In genomic region chr17:12534353-12535145, GRCm38 (mm10) we compare ENCODE assay signal across 9 mouse cellular contexts. TPM values are rescaled to one million over a fixed set of nuclear protein-coding genes. Genes with fewer than 3 reads are reported as not detected.
DNase-seq lines count a peak whose midpoint lies in the region; ATAC-seq and TF ChIP-seq lines count a peak whose summit lies in the region.
"Had no signal": no experiment of that assay in that cellular context is flagged by ENCODE, and none has a peak within 500 bp of the region (broad histone marks: within the 10 kb centered on the region; RNA-seq: fewer than 3 reads in every experiment).

No protein-coding gene starts in this region.

- no peak overlapping the region for H3K4me2 ChIP-seq in forebrain, embryonic 11.5 days (ENCODE audit: low read depth, low read length, severe bottlenecking)
- H3K4me2 ChIP-seq in forebrain, embryonic 12.5 days: no peak overlapping the region
- no peak overlapping the region for H3K4me2 ChIP-seq in lung, embryonic 14.5 days

- H3K9ac ChIP-seq in forebrain, embryonic 11.5 days (ENCODE audit: low read length): no peak overlapping the region
- no peak overlapping the region for H3K9ac ChIP-seq in forebrain, embryonic 12.5 days
- no peak overlapping the region for H3K9ac ChIP-seq in lung, embryonic 14.5 days

- no peaks in the 10 kb centered on the region for H3K4me1 ChIP-seq in forebrain, embryonic 11.5 days (replicated peaks; ENCODE audit: control insufficient read depth, insufficient read depth, low read length)
- no peaks in the 10 kb centered on the region for H3K4me1 ChIP-seq in forebrain, embryonic 12.5 days
- H3K4me1 ChIP-seq in lung, embryonic 14.5 days (ENCODE audit: insufficient read depth): peaks cover 5% of the 10 kb centered on the region; the same call in 1 of the 2 replicates

- no peaks in the 10 kb centered on the region for H3K9me3 ChIP-seq in forebrain, embryonic 11.5 days (ENCODE audit: control insufficient read depth, low read length)
- no peaks in the 10 kb centered on the region for H3K9me3 ChIP-seq in forebrain, embryonic 12.5 days
- H3K9me3 ChIP-seq in lung, embryonic 14.5 days (ENCODE audit: low read depth, low read length): no peaks in the 10 kb centered on the region

- TF ChIP-seq CTCF in gastrocnemius, adult 2 months (IDR thresholded peaks at IDR 0.05): peak; percentile 93
- TF ChIP-seq CTCF in lung, embryonic 14.5 days (IDR thresholded peaks at IDR 0.05; ENCODE audit: low read depth): peak; percentile 82

- H3K27me3 ChIP-seq in forebrain, embryonic 11.5 days (ENCODE audit: control insufficient read depth, insufficient read depth, low read length): no peaks in the 10 kb centered on the region
- peaks cover 2% of the 10 kb centered on the region; the same call in 1 of the 2 replicates for H3K27me3 ChIP-seq in forebrain, embryonic 12.5 days
- H3K27me3 ChIP-seq in lung, embryonic 14.5 days (ENCODE audit: insufficient read depth, low read length): no peaks in the 10 kb centered on the region

- DNase-seq in forebrain, embryonic 11.5 days (ENCODE audit: low spot score): peak; percentile 80
- DNase-seq in MEL-GATA-1-ER (ENCODE audit: extremely low read depth, low read depth): peak; percentile 42
- DNase-seq in cerebellum, adult 11-12 months: peak; percentile 43
- peak; percentile 79 for DNase-seq in gastrocnemius, adult 2 months
- peak; percentile 86 for DNase-seq in kidney, postnatal 25 days
- peak; percentile 86 for DNase-seq in lung, embryonic 14.5 days
- peak; percentile 29 for DNase-seq in right cerebral cortex, postnatal 4 days

- no peak overlapping the region for H3K27ac ChIP-seq in forebrain, embryonic 11.5 days (ENCODE audit: low read depth, low read length)
- H3K27ac ChIP-seq in forebrain, embryonic 12.5 days: no peak overlapping the region
- no peak overlapping the region for H3K27ac ChIP-seq in gastrocnemius, adult 2 months
- no peak overlapping the region for H3K27ac ChIP-seq in lung, embryonic 14.5 days (ENCODE audit: low read depth)

- no peak overlapping the region for H3K4me3 ChIP-seq in forebrain, embryonic 11.5 days (ENCODE audit: low read depth, low read length)
- no peak overlapping the region for H3K4me3 ChIP-seq in forebrain, embryonic 12.5 days (replicated peaks)
- H3K4me3 ChIP-seq in gastrocnemius, adult 2 months: no peak overlapping the region
- H3K4me3 ChIP-seq in lung, embryonic 14.5 days (ENCODE audit: low read depth, low read length): no peak overlapping the region
- H3K4me3 ChIP-seq: megakaryocyte, embryonic 14.5 days had no signal

- no peak for ATAC-seq in forebrain, embryonic 11.5 days (replicated peaks; ENCODE audit: low FRiP score)
- no peak; the same call in 1 of the 2 replicates for ATAC-seq in forebrain, embryonic 12.5 days (ENCODE audit: low FRiP score)
- ATAC-seq in lung, embryonic 14.5 days (ENCODE audit: insufficient read depth): peak; percentile 62

- WGBS in forebrain, embryonic 11.5 days: 69% methylated on average over 13 of the region's 13 CpGs
- WGBS in forebrain, embryonic 12.5 days: 62% methylated on average over 13 of the region's 13 CpGs
- WGBS in lung, embryonic 14.5 days: 25% methylated on average over 13 of the region's 13 CpGs

- no peaks in the 10 kb centered on the region for H3K36me3 ChIP-seq in forebrain, embryonic 11.5 days (ENCODE audit: control insufficient read depth, insufficient read depth, low read length)
- H3K36me3 ChIP-seq in forebrain, embryonic 12.5 days (replicated peaks): no peaks in the 10 kb centered on the region
- no peaks in the 10 kb centered on the region for H3K36me3 ChIP-seq in lung, embryonic 14.5 days (ENCODE audit: insufficient read depth)

- intact Hi-C loops in gastrocnemius, adult 2 months (cut with DNase I): loop anchor here (1.0 kb wide), 2 partner anchors 126 to 276 kb away; no protein-coding TSS in a partner anchor

RNA-seq across cellular contexts. Expression of gene Slc22a3, which starts 27.0 kb away (rescaled TPM):
- polyA plus RNA-seq in forebrain, embryonic 11.5 days (2014; fragmentation: Nextera tagmentation; extraction: Ambion mirVana): 0.12 and 0.15 TPM in 2 replicates
- polyA plus RNA-seq in forebrain, embryonic 12.5 days (2016; fragmentation: Nextera tagmentation; extraction: Ambion mirVana): not detected in 2 replicates
- total RNA-seq in gastrocnemius, adult 2 months (2021): 1 to 10 TPM; 2.0 to 2.1 TPM
- 0.26 and 0.49 TPM in 2 replicates for polyA plus RNA-seq in lung, embryonic 14.5 days (2014; fragmentation: Nextera tagmentation; extraction: Ambion mirVana)

RNA-seq across cellular contexts. Expression of gene Slc22a2, which starts 49.4 kb away (rescaled TPM):
- not detected in 2 replicates for polyA plus RNA-seq in forebrain, embryonic 11.5 days (2014; fragmentation: Nextera tagmentation; extraction: Ambion mirVana)
- polyA plus RNA-seq in forebrain, embryonic 12.5 days (2016; fragmentation: Nextera tagmentation; extraction: Ambion mirVana): not detected in 2 replicates
- total RNA-seq in gastrocnemius, adult 2 months (2021): not detected
- polyA plus RNA-seq in lung, embryonic 14.5 days (2014; fragmentation: Nextera tagmentation; extraction: Ambion mirVana): not detected in 2 replicates

Comparison
In these comparisons a context has a peak if more than half of its experiments do, and no peak if none do; other contexts are left out.
1. DNase-seq: peak in every context shown above with its lines; median percentile 86 in kidney, postnatal 25 days; 86 in lung, embryonic 14.5 days; 80 in forebrain, embryonic 11.5 days; 79 in gastrocnemius, adult 2 months; 43 in cerebellum, adult 11-12 months; 42 in MEL-GATA-1-ER; 29 in right cerebral cortex, postnatal 4 days.